ENCODE assay signal across 8 mouse cellular contexts in genomic region chr2:30952824-30953490, GRCm38 (mm10). TPM values are rescaled to one million over a fixed set of nuclear protein-coding genes. Genes with fewer than 3 reads are reported as not detected.
DNase-seq lines count a peak whose midpoint lies in the region; ATAC-seq and TF ChIP-seq lines count a peak whose summit lies in the region.

Tor1b (plus strand) TSS chr2:30952959.

- peak within 1 kb of the TSS; percentile 74 for H3K27ac ChIP-seq in MEL (ENCODE audit: control insufficient read depth, low read depth, low read length)
- peak within 1 kb of the TSS; percentile 84 for H3K27ac ChIP-seq in forebrain, embryonic 16.5 days (ENCODE audit: low read length)
- H3K27ac ChIP-seq in lung, embryonic 16.5 days (ENCODE audit: low read length) = peak within 1 kb of the TSS; percentile 89

- peak within 1 kb of the TSS; percentile 93 for H3K4me2 ChIP-seq in forebrain, embryonic 16.5 days (ENCODE audit: low read length)
- H3K4me2 ChIP-seq in lung, embryonic 16.5 days (ENCODE audit: low read depth, low read length) = peak within 1 kb of the TSS; percentile 86

- H3K79me2 ChIP-seq in MEL (ENCODE audit: control insufficient read depth, insufficient read depth, low read length, poor library complexity) = peaks cover 42% of the 10 kb centered on the region

- no peaks in the 10 kb centered on the region for H3K9me3 ChIP-seq in MEL (replicated peaks; ENCODE audit: insufficient read depth, low read length)
- H3K9me3 ChIP-seq in forebrain, embryonic 16.5 days (ENCODE audit: control insufficient read depth, low read length) = no peaks in the 10 kb centered on the region
- H3K9me3 ChIP-seq in lung, embryonic 16.5 days (ENCODE audit: control insufficient read depth, low read length) = no peaks in the 10 kb centered on the region

- intact Hi-C loops in heart, postnatal 36 days (cut with DNase I) = no loop called here

- no peak; a peak in 1 of 4 replicates for TF ChIP-seq EP300 in MEL (IDR thresholded peaks at IDR 0.05; ENCODE audit: low read depth in 1 of 2, low read length in 2 of 2)

- peak; percentile 96 for DNase-seq in MEL (ENCODE audit: low read depth, low spot score)
- DNase-seq in cerebellum, adult 11-12 months = peak; percentile 82
- DNase-seq in heart, postnatal 36 days = peak; percentile 81 to 83
- DNase-seq in layer of hippocampus, adult 8-10 months (ENCODE audit: low spot score in 2 of 2) = peak; percentile 85
- peak; percentile 45 for DNase-seq in ovary, postnatal 10 days (ENCODE audit: low spot score)
- peak; percentile 78 to 81 for DNase-seq in thymus, postnatal 10 days (ENCODE audit: low spot score in 2 of 2)

- peak; percentile 11 to 36 (median 32) for TF ChIP-seq CTCF in MEL (IDR thresholded peaks at IDR 0.05 in 2 of 3, conservative IDR thresholded peaks at IDR 0.05 in 1 of 3; ENCODE audit: control insufficient read depth in 1 of 3, insufficient read depth in 1 of 3, low read depth in 2 of 3, low read length in 3 of 3, poor library complexity in 1 of 3, severe bottlenecking in 1 of 3)

- peaks cover 4 to 14% of the 10 kb centered on the region in 2 experiments; a peak in 2 of 4 replicates for H3K4me1 ChIP-seq in MEL (ENCODE audit: control insufficient read depth in 1 of 2, insufficient read depth in 2 of 2, low read length in 2 of 2)
- peaks cover 20% of the 10 kb centered on the region for H3K4me1 ChIP-seq in forebrain, embryonic 16.5 days (replicated peaks; ENCODE audit: control insufficient read depth, insufficient read depth, low read length)
- peaks cover 17% of the 10 kb centered on the region for H3K4me1 ChIP-seq in lung, embryonic 16.5 days (replicated peaks; ENCODE audit: control insufficient read depth, insufficient read depth, low read length)

- H3K27me3 ChIP-seq in MEL (ENCODE audit: control insufficient read depth in 1 of 2, insufficient read depth in 2 of 2, low read length in 2 of 2) = peaks cover 0 to 1% of the 10 kb centered on the region in 2 experiments; a peak in 2 of 4 replicates
- H3K27me3 ChIP-seq in forebrain, embryonic 16.5 days (replicated peaks; ENCODE audit: control insufficient read depth, insufficient read depth, low read length) = no peaks in the 10 kb centered on the region
- no peaks in the 10 kb centered on the region for H3K27me3 ChIP-seq in lung, embryonic 16.5 days (ENCODE audit: control insufficient read depth, insufficient read depth, low read depth, low read length)

- peak within 1 kb of the TSS; percentile 84 to 94 for H3K4me3 ChIP-seq in MEL (ENCODE audit: control insufficient read depth in 1 of 2, insufficient read depth in 1 of 2, low read depth in 2 of 2, low read length in 2 of 2)
- peak within 1 kb of the TSS; percentile 86 for H3K4me3 ChIP-seq in forebrain, embryonic 16.5 days (replicated peaks; ENCODE audit: low read length)
- peak within 1 kb of the TSS; percentile 87 for H3K4me3 ChIP-seq in lung, embryonic 16.5 days (ENCODE audit: low read length)

- peak; percentile 97 for ATAC-seq in forebrain, embryonic 16.5 days
- ATAC-seq in lung, embryonic 16.5 days (ENCODE audit: low read depth) = peak; percentile 94

- peak; percentile 99 for TF ChIP-seq POLR2A in MEL (IDR thresholded peaks at IDR 0.05; ENCODE audit: control insufficient read depth in 1 of 2, insufficient read depth in 1 of 2, low read depth in 1 of 2, low read length in 2 of 2, poor library complexity in 1 of 2)

- peaks cover 8% of the 10 kb centered on the region in 2 experiments; a peak in 2 of 4 replicates for H3K36me3 ChIP-seq in MEL (ENCODE audit: control insufficient read depth in 1 of 2, insufficient read depth in 2 of 2, low read length in 2 of 2)
- peaks cover 10% of the 10 kb centered on the region for H3K36me3 ChIP-seq in forebrain, embryonic 16.5 days (ENCODE audit: control insufficient read depth, insufficient read depth)
- H3K36me3 ChIP-seq in lung, embryonic 16.5 days (ENCODE audit: control insufficient read depth, insufficient read depth, low read length) = peaks cover 21% of the 10 kb centered on the region

- WGBS in forebrain, embryonic 16.5 days = under 1% methylated on average over 60 of the region's 60 CpGs
- WGBS in lung, embryonic 16.5 days = under 1% methylated on average over 60 of the region's 60 CpGs

- TF ChIP-seq RAD21 in MEL (IDR thresholded peaks at IDR 0.05; ENCODE audit: low read depth, low read length) = no peak

- H3K9ac ChIP-seq in MEL (ENCODE audit: control insufficient read depth, low read depth, low read length, poor library complexity, severe bottlenecking) = peak within 1 kb of the TSS; percentile 96
- H3K9ac ChIP-seq in forebrain, embryonic 16.5 days (replicated peaks; ENCODE audit: low read depth, low read length) = peak within 1 kb of the TSS; percentile 86
- H3K9ac ChIP-seq in lung, embryonic 16.5 days (ENCODE audit: low read length) = peak within 1 kb of the TSS; percentile 92

TF ChIP-seq in MEL, 35 proteins besides CTCF, POLR2A, EP300 and RAD21:
- TF ChIP-seq HCFC1 (IDR thresholded peaks at IDR 0.05; ENCODE audit: low read depth, low read length) (peak; percentile 85), RCOR1 (IDR thresholded peaks at IDR 0.05; ENCODE audit: low read depth, low read length) (peak; percentile 39; the same call in 1 of the 2 replicates), USF1 (IDR thresholded peaks at IDR 0.05; ENCODE audit: low read depth, low read length) (no peak), NRF1 (IDR thresholded peaks at IDR 0.05; ENCODE audit: insufficient read depth, low read depth, low read length, poor library complexity, severe bottlenecking) (peak; percentile 74), MYB (IDR thresholded peaks at IDR 0.05; ENCODE audit: low read depth, low read length) (no peak), MYC (IDR thresholded peaks at IDR 0.05; ENCODE audit: low read depth, low read length) (peak; percentile 90), SIN3A (IDR thresholded peaks at IDR 0.05; ENCODE audit: low read length) (peak; percentile 90; the same call in 1 of the 2 replicates), ZC3H11A (IDR thresholded peaks at IDR 0.05; ENCODE audit: low read depth, low read length) (no peak), E2F4 (IDR thresholded peaks at IDR 0.05; ENCODE audit: borderline replicate concordance, low read depth, low read length) (0 out of 2 replicates have a peak, but pooled peaks have one; percentile 8), GABPA (IDR thresholded peaks at IDR 0.05; ENCODE audit: low read depth, low read length) (no peak), ZNF384 (IDR thresholded peaks at IDR 0.05; ENCODE audit: low read depth, low read length) (0 out of 2 replicates have a peak, but pooled peaks have one; percentile 5), NELFE (IDR thresholded peaks at IDR 0.05; ENCODE audit: low read depth, low read length) (peak; percentile 99), MAX (IDR thresholded peaks at IDR 0.05; ENCODE audit: low read length) (peak; percentile 81), SMC3 (IDR thresholded peaks at IDR 0.05; ENCODE audit: low read depth, low read length) (no peak), CHD1 (IDR thresholded peaks at IDR 0.05; ENCODE audit: low read depth, low read length) (no peak), MXI1 (IDR thresholded peaks at IDR 0.05; ENCODE audit: low read depth, low read length) (peak; percentile 91), MAZ (IDR thresholded peaks at IDR 0.05; ENCODE audit: low read depth, low read length) (no peak; the same call in 1 of the 2 replicates), POLR2AphosphoS2 (IDR thresholded peaks at IDR 0.05; ENCODE audit: low read length) (peak; percentile 98), ELF1 (IDR thresholded peaks at IDR 0.05; ENCODE audit: low read depth, low read length) (peak; percentile 87), KAT2A (conservative IDR thresholded peaks at IDR 0.05; ENCODE audit: low read depth, low read length) (no peak; the same call in 1 of the 2 replicates), USF2 (IDR thresholded peaks at IDR 0.05; ENCODE audit: borderline replicate concordance in 1 of 2, insufficient read depth in 1 of 2, low read depth in 1 of 2, low read length in 2 of 2) (no peak), ZMIZ1 (IDR thresholded peaks at IDR 0.05; ENCODE audit: low read depth, low read length) (peak; percentile 97), POLR2AphosphoS5 (IDR thresholded peaks at IDR 0.05; ENCODE audit: borderline replicate concordance, low read depth, low read length) (0 out of 2 replicates have a peak, but pooled peaks have one; percentile 25), TBP (IDR thresholded peaks at IDR 0.05; ENCODE audit: low read depth, low read length) (peak; percentile 88), GATA1 (IDR thresholded peaks at IDR 0.05; ENCODE audit: low read depth, low read length) (peak; percentile 44; the same call in 1 of the 2 replicates), ETS1 (IDR thresholded peaks at IDR 0.05; ENCODE audit: low read depth, low read length) (no peak; the same call in 1 of the 2 replicates), TCF12 (IDR thresholded peaks at IDR 0.05; ENCODE audit: low read depth, low read length) (peak; percentile 67), CHD2 (IDR thresholded peaks at IDR 0.05; ENCODE audit: low read length) (no peak)

RNA-seq across cellular contexts. Expression of gene Tor1b, which starts in this region (rescaled TPM):
- 26.1 and 36.9 TPM in 2 replicates for total RNA-seq in MEL (2012; rRNA removed)
- polyA plus RNA-seq in MEL (2012; ENCODE audit: insufficient read depth in 1 of 2, insufficient read length in 2 of 2, low read depth in 1 of 2, low replicate concordance in 2 of 2, missing spikeins in 1 of 2) = 10 to 100 TPM; 33.0 to 55.6 TPM
- 21.3 and 25.3 TPM in 2 replicates for polyA plus RNA-seq in forebrain, embryonic 16.5 days (2015; fragmentation: Nextera tagmentation; extraction: Ambion mirVana)
- total RNA-seq in heart, postnatal 36 days (2021) = 10 to 100 TPM; 25.3 to 29.3 TPM
- 10 to 100 TPM; 32.8 to 37.2 (median 36.0) TPM for total RNA-seq in layer of hippocampus, adult 8-10 months (2022)
- polyA plus RNA-seq in lung, embryonic 16.5 days (2015; fragmentation: Nextera tagmentation; extraction: Ambion mirVana) = 35.0 and 38.4 TPM in 2 replicates

Comparison
In these comparisons a context has a peak if more than half of its experiments do, and no peak if none do; other contexts are left out.
1. Peak in every context shown above with its lines: DNase-seq, ATAC-seq, H3K4me3 ChIP-seq and H3K27ac ChIP-seq.
2. DNase-seq: peak in every context shown above with its lines; median percentile 96 in MEL; 85 in layer of hippocampus, adult 8-10 months; 82 in cerebellum, adult 11-12 months; 82 in heart, postnatal 36 days; 80 in thymus, postnatal 10 days; 45 in ovary, postnatal 10 days.